Comparison of ENCODE assay signal across 25 mouse cellular contexts in the genomic region with DNA sequence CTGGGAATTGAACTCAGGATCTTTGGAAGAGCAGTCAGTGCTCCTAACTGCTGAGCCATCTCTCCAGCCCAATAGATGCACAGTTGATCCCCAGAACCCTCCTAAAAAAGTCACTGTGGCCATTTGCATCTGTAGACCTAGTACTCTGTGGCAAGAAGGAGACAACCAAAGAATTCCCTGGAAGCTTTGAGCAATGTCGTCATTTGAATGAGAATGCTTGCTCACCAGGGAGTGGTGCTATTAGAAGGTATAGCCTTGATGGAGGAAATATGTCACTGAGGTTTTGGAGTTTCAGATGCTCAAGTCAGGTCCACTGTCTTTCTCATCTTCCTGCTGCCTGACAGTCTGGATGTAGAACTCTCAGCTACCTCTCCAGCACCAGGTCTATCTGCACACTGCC.
"Had no signal": no experiment of that assay in that cellular context is flagged by ENCODE, and none has a peak within 500 bp of the region (broad histone marks: within the 10 kb centered on the region; RNA-seq: fewer than 3 reads in every experiment).

No protein-coding gene starts in this region.

- H3K4me1 ChIP-seq: embryonic facial prominence, embryonic 12.5 days; embryonic facial prominence, embryonic 15.5 days; heart, embryonic 10.5 days had no signal

- H3K27ac ChIP-seq: embryonic facial prominence, embryonic 10.5 days; embryonic facial prominence, embryonic 12.5 days; embryonic facial prominence, embryonic 13.5 days; embryonic facial prominence, embryonic 15.5 days; forebrain, embryonic 10.5 days; forebrain, embryonic 12.5 days; forebrain, embryonic 13.5 days; forebrain, embryonic 15.5 days; gastrocnemius, adult 2 months; heart, adult 2 months; heart, embryonic 10.5 days had no signal

- DNase-seq: cerebellum, adult 9-11 months; cerebellum, postnatal 10 days; cerebellum, postnatal 14 days; cerebellum, postnatal 25 days; cerebellum, postnatal 36 days; embryo, embryonic 11 days; forebrain, postnatal 0 days; gastrocnemius, adult 2 months; gastrocnemius, postnatal 10 days; gastrocnemius, postnatal 14 days; gastrocnemius, postnatal 25 days; gastrocnemius, postnatal 36 days; heart, adult 11 months; heart, adult 18-20 months; heart, adult 2 months had no signal

- H3K27me3 ChIP-seq: embryonic facial prominence, embryonic 12.5 days; embryonic facial prominence, embryonic 15.5 days; forebrain, embryonic 12.5 days; forebrain, embryonic 13.5 days; forebrain, embryonic 15.5 days had no signal

- H3K9me3 ChIP-seq: embryonic facial prominence, embryonic 10.5 days; embryonic facial prominence, embryonic 12.5 days; embryonic facial prominence, embryonic 13.5 days; embryonic facial prominence, embryonic 15.5 days; forebrain, embryonic 10.5 days; forebrain, embryonic 12.5 days; forebrain, embryonic 13.5 days; forebrain, embryonic 15.5 days; heart, embryonic 10.5 days had no signal

- H3K36me3 ChIP-seq: embryonic facial prominence, embryonic 10.5 days; embryonic facial prominence, embryonic 12.5 days; embryonic facial prominence, embryonic 13.5 days; embryonic facial prominence, embryonic 15.5 days; forebrain, embryonic 10.5 days; forebrain, embryonic 12.5 days; forebrain, embryonic 15.5 days; heart, embryonic 10.5 days had no signal

- H3K9ac ChIP-seq: embryonic facial prominence, embryonic 12.5 days; embryonic facial prominence, embryonic 13.5 days; embryonic facial prominence, embryonic 15.5 days; forebrain, embryonic 12.5 days; forebrain, embryonic 13.5 days; forebrain, embryonic 15.5 days; forebrain, postnatal 0 days had no signal

- H3K4me3 ChIP-seq: embryonic facial prominence, embryonic 10.5 days; embryonic facial prominence, embryonic 12.5 days; embryonic facial prominence, embryonic 13.5 days; embryonic facial prominence, embryonic 15.5 days; erythroblast, embryonic 14.5 days; forebrain, embryonic 10.5 days; forebrain, embryonic 12.5 days; forebrain, embryonic 13.5 days; forebrain, embryonic 15.5 days; gastrocnemius, adult 2 months; heart, adult 2 months; heart, embryonic 10.5 days had no signal
